Mouse (Mus musculus) ES-E14 (cell line): Measurements from ENCODE around the gene Zcchc2. TPM values are rescaled to one million over a fixed set of nuclear protein-coding genes. Genes with fewer than 3 reads are reported as not detected.

ENCODE experiments used
- DNase-seq: peaks from one replicate; pipeline ENCODE4 v3.0.0-alpha.2; 2013; ENCODE audit warnings: low read depth, low spot score
- H3K27ac ChIP-seq: 2 replicates; pipeline ENCODE4 v1.5.1; 2012; ENCODE audit warnings: low read depth, mild to moderate bottlenecking, low read length, moderate library complexity, mixed read lengths; ENCODE audit not compliant: poor library complexity, insufficient read depth, severe bottlenecking
- H3K36me3 ChIP-seq: 2 replicates; pipeline ENCODE4 v1.6.1; 2012; ENCODE audit warnings: mild to moderate bottlenecking, low read length, moderate library complexity, mixed read lengths; ENCODE audit not compliant: control insufficient read depth, poor library complexity, insufficient read depth, severe bottlenecking
- H3K4me1 ChIP-seq, 2 experiments: fragments of 150-350 bp in 1 of 2; sonication (generic) in 1 of 2; 2 replicates each; pipeline ENCODE4 v1.6.1; 2012; ENCODE audit warnings: low read length in 2 of 2, mild to moderate bottlenecking in 1 of 2, mixed read lengths in 1 of 2; ENCODE audit not compliant: control insufficient read depth in 2 of 2, insufficient read depth in 2 of 2, poor library complexity in 1 of 2
- H3K4me3 ChIP-seq, 2 experiments: fragments of 150-350 bp in 1 of 2; sonication (generic) in 1 of 2; 2 replicates each; pipeline ENCODE4 v1.5.1; 2012; ENCODE audit warnings: low read length in 2 of 2, low read depth in 1 of 2, mild to moderate bottlenecking in 1 of 2, mixed read lengths in 1 of 2; ENCODE audit not compliant: insufficient read depth in 1 of 2, poor library complexity in 1 of 2, severe bottlenecking in 1 of 2
- H3K9ac ChIP-seq: 2 replicates; pipeline ENCODE4 v1.6.1; 2012; ENCODE audit warnings: low read depth, mild to moderate bottlenecking, low read length, mixed read lengths; ENCODE audit not compliant: poor library complexity, insufficient read depth, severe bottlenecking
- H3K9me3 ChIP-seq: fragments of 150-350 bp; sonication (generic); 2 replicates; pipeline ENCODE4 v1.6.1; 2012; ENCODE audit warnings: low read depth, mild to moderate bottlenecking, low read length; ENCODE audit not compliant: control insufficient read depth, insufficient read depth
- CHD2 ChIP-seq: IDR thresholded peaks from 2 replicates; pipeline ENCODE4 v1.6.1; 2014; ENCODE audit warnings: mild to moderate bottlenecking, low read depth, low read length, inconsistent platforms
- HCFC1 ChIP-seq: IDR thresholded peaks from 2 replicates; pipeline ENCODE4 v1.6.1; 2012; ENCODE audit warnings: low read length, inconsistent platforms, borderline replicate concordance; ENCODE audit not compliant: insufficient read depth
- MAFK ChIP-seq: IDR thresholded peaks from 2 replicates; pipeline ENCODE4 v1.6.1; 2014; ENCODE audit warnings: mild to moderate bottlenecking, low read depth, low read length, inconsistent platforms; ENCODE audit not compliant: insufficient read depth
- ZC3H11A ChIP-seq: IDR thresholded peaks from 2 replicates; pipeline ENCODE4 v1.6.1; 2012; ENCODE audit warnings: low read depth, mild to moderate bottlenecking, inconsistent platforms, low read length, borderline replicate concordance
- ZNF384 ChIP-seq: IDR thresholded peaks from 2 replicates; pipeline ENCODE4 v1.6.1; 2012; ENCODE audit warnings: low read depth, low read length, inconsistent platforms
- in situ Hi-C, 2 experiments: fragments of 600-800 bp; cut with MboI; formaldehyde crosslinking; loops; one replicate each; pipeline ENCODE4 v1.15.1; 2025; ENCODE audit warnings: low sequenced_read_pairs in 2 of 2, inconsistent platforms in 1 of 2; ENCODE audit not compliant: unreplicated experiment in 2 of 2
- total RNA-seq: library from RNA; depleted of rRNA; stranded (reverse); fragments of 300-350 nt; gene quantifications from 2 replicates; pipeline ENCODE4 v1.2.3, GENCODE M21; 2012

The Zcchc2 gene
- total RNA-seq, 1 experiment = 9.5 TPM

- TF ChIP-seq MAFK = no peak
- TF ChIP-seq HCFC1 = no peak
- no peak for TF ChIP-seq CHD2
- no peak for TF ChIP-seq ZC3H11A
- no peak for TF ChIP-seq ZNF384
- H3K36me3 ChIP-seq = no peaks in the 10 kb centered on the region
- H3K4me3 ChIP-seq = no peak overlapping the region
- DNase-seq = no peak
- H3K27ac ChIP-seq = no peak overlapping the region
- no peaks in the 10 kb centered on the region for H3K9me3 ChIP-seq
- no peak overlapping the region for H3K9ac ChIP-seq
- H3K4me1 ChIP-seq = peaks cover 0 to 2% of the 10 kb centered on the region in 2 experiments; a peak in 1 of 4 replicates
- in situ Hi-C loops = loop anchor here in 1 of 2 experiments (25.0 kb wide), 1 partner anchor 328 kb away; no protein-coding TSS in a partner anchor
Measured at GRCm38 (mm10) chr1:106059516-106060277, 69.5 kb downstream of the Zcchc2 start.

GRCm38 (mm10) chr1:106061185-106061910 lies 71.1 kb downstream of the Zcchc2 start:
- H3K27ac ChIP-seq = no peak overlapping the region
- no peaks in the 10 kb centered on the region for H3K9me3 ChIP-seq
- DNase-seq = no peak
- in situ Hi-C loops = loop anchor here in 1 of 2 experiments (25.0 kb wide), 1 partner anchor 326 kb away; no protein-coding TSS in a partner anchor
- no peak overlapping the region for H3K4me3 ChIP-seq
- no peaks in the 10 kb centered on the region for H3K36me3 ChIP-seq
- H3K9ac ChIP-seq = no peak overlapping the region
- no peak for TF ChIP-seq MAFK
- no peak for TF ChIP-seq CHD2
- peaks cover 0 to 2% of the 10 kb centered on the region in 2 experiments; a peak in 1 of 4 replicates for H3K4me1 ChIP-seq

- TF ChIP-seq MAFK = no peak
- no peak for TF ChIP-seq ZC3H11A
- no peak for TF ChIP-seq ZNF384
- TF ChIP-seq HCFC1 = no peak
- peaks cover 0 to 2% of the 10 kb centered on the region in 2 experiments; a peak in 1 of 4 replicates for H3K4me1 ChIP-seq
- H3K36me3 ChIP-seq = no peaks in the 10 kb centered on the region
- H3K4me3 ChIP-seq = no peak overlapping the region
- in situ Hi-C loops = loop anchor here in 1 of 2 experiments (25.0 kb wide), 1 partner anchor 324 kb away; no protein-coding TSS in a partner anchor
- no peak for DNase-seq
- H3K9me3 ChIP-seq = no peaks in the 10 kb centered on the region
- no peak overlapping the region for H3K27ac ChIP-seq
- no peak overlapping the region for H3K9ac ChIP-seq
Measured at GRCm38 (mm10) chr1:106062891-106063590, 72.8 kb downstream of the Zcchc2 start.

GRCm38 (mm10) chr1:106063591-106064170 lies 73.5 kb downstream of the Zcchc2 start:
- TF ChIP-seq CHD2 = no peak
- TF ChIP-seq HCFC1 = no peak
- TF ChIP-seq MAFK = no peak
- no peak for TF ChIP-seq ZC3H11A
- no peak for TF ChIP-seq ZNF384
- in situ Hi-C loops = loop anchor here in 1 of 2 experiments (25.0 kb wide), 1 partner anchor 324 kb away; no protein-coding TSS in a partner anchor
- DNase-seq = no peak

More at GRCm38 (mm10) chr1:106063591-106064170, 73.5 kb downstream of the Zcchc2 start:
- Histone ChIP-seq H3K4me1 (peaks cover 0 to 2% of the 10 kb centered on the region in 2 experiments; a peak in 1 of 4 replicates), H3K27ac (no peak overlapping the region), H3K9ac (no peak overlapping the region), H3K36me3 (no peaks in the 10 kb centered on the region), H3K4me3 (no peak overlapping the region), H3K9me3 (no peaks in the 10 kb centered on the region)
